Mouse (Mus musculus) thymus, postnatal 25 days (tissue): ENCODE data around the gene Abca7.
"Not testable (repeated sequence)": the region's sequence is repeated elsewhere in the genome, so short reads cannot be mapped to it uniquely, and the experiment has no call there.

Experiments used
- DNase-seq: peaks from one replicate; pipeline ENCODE4 v3.0.0; 2022

The Abca7 gene

GRCm38 (mm10) chr10:79996272-79997033 lies at the start of gene Abca7:
TSS of gene Abca7 (plus strand) at chr10:79996494.
- DNase-seq, result peak; percentile 99

GRCm38 (mm10) chr10:79946752-79947322 lies 49.5 kb upstream of the Abca7 start:
- DNase-seq, result no peak

- no peak for DNase-seq
Measured at GRCm38 (mm10) chr10:79947502-79947901, 48.8 kb upstream of the Abca7 start.

GRCm38 (mm10) chr10:79949873-79950272 lies 46.4 kb upstream of the Abca7 start:
- DNase-seq, result no peak

GRCm38 (mm10) chr10:79950661-79951060 lies 45.6 kb upstream of the Abca7 start:
- no peak for DNase-seq

- DNase-seq, result peak; percentile 61
Measured at GRCm38 (mm10) chr10:79953946-79954345, 42.3 kb upstream of the Abca7 start.

- no peak for DNase-seq
Measured at GRCm38 (mm10) chr10:79955691-79956090, 40.6 kb upstream of the Abca7 start.

- DNase-seq, result no peak
Measured at GRCm38 (mm10) chr10:79956643-79957154, 39.6 kb upstream of the Abca7 start.

- peak; percentile 88 for DNase-seq
Measured at GRCm38 (mm10) chr10:79958140-79958816, 38.0 kb upstream of the Abca7 start.

GRCm38 (mm10) chr10:79959412-79959811 lies 36.9 kb upstream of the Abca7 start:
- DNase-seq, result not testable (repeated sequence)

- DNase-seq, result peak; percentile 100
Measured at GRCm38 (mm10) chr10:79959847-79960601, 36.3 kb upstream of the Abca7 start, which contains the start of gene Wdr18. TSS of gene Wdr18 (plus strand) at chr10:79960152.

- DNase-seq, result no peak
Measured at GRCm38 (mm10) chr10:79960671-79961294, 35.5 kb upstream of the Abca7 start.

GRCm38 (mm10) chr10:79964727-79965126 lies 31.6 kb upstream of the Abca7 start:
- no peak for DNase-seq

GRCm38 (mm10) chr10:79965325-79965724 lies 31.0 kb upstream of the Abca7 start:
- DNase-seq, result no peak

- no peak for DNase-seq
Measured at GRCm38 (mm10) chr10:79966886-79967400, 29.4 kb upstream of the Abca7 start.

- no peak for DNase-seq
Measured at GRCm38 (mm10) chr10:79968181-79968580, 28.1 kb upstream of the Abca7 start.

GRCm38 (mm10) chr10:79969124-79969568 lies 27.1 kb upstream of the Abca7 start:
- no peak for DNase-seq

GRCm38 (mm10) chr10:79970415-79971182 lies 25.7 kb upstream of the Abca7 start, which contains the start of gene Grin3b:
TSS of gene Grin3b (plus strand) at chr10:79970715.
- no peak for DNase-seq

- DNase-seq, result no peak
Measured at GRCm38 (mm10) chr10:79971183-79971497, 25.2 kb upstream of the Abca7 start.

- no peak for DNase-seq
Measured at GRCm38 (mm10) chr10:79972831-79973230, 23.5 kb upstream of the Abca7 start.

GRCm38 (mm10) chr10:79974087-79974486 lies 22.2 kb upstream of the Abca7 start:
- DNase-seq, result no peak
